Mouse (Mus musculus) kidney, embryonic 14.5 days (tissue): Measurements from ENCODE around the gene Tbata. TPM values are rescaled to one million over a fixed set of nuclear protein-coding genes. Genes with fewer than 3 reads are reported as not detected.

Experiments
- ATAC-seq: fragments of 200-750 bp; cut with Nextera tagmentation; 2 replicates; pipeline ENCODE4 v1.8.0; 2017; ENCODE audit warnings: moderate number of reproducible peaks, mild to moderate bottlenecking, moderate TSS enrichment, moderate library complexity; ENCODE audit not compliant: low FRiP score, low TSS enrichment
- H3K27ac ChIP-seq: fragments of 300-500 bp; sonication (generic); 2 replicates; pipeline ENCODE4 v1.5.1; 2014; ENCODE audit warnings: low read depth, mild to moderate bottlenecking, low read length, moderate library complexity, mixed read lengths
- H3K27me3 ChIP-seq: fragments of 300-500 bp; sonication (generic); 2 replicates; pipeline ENCODE4 v1.6.1; 2014; ENCODE audit warnings: mild to moderate bottlenecking, low read length; ENCODE audit not compliant: control insufficient read depth, insufficient read depth
- H3K36me3 ChIP-seq: fragments of 300-500 bp; sonication (generic); 2 replicates; pipeline ENCODE4 v1.6.1; 2014; ENCODE audit warnings: low read length, mixed read lengths; ENCODE audit not compliant: control insufficient read depth, insufficient read depth
- H3K4me1 ChIP-seq: fragments of 300-500 bp; sonication (generic); 2 replicates; pipeline ENCODE4 v1.6.1; 2014; ENCODE audit warnings: low read length, mixed read lengths; ENCODE audit not compliant: control insufficient read depth, insufficient read depth
- H3K4me2 ChIP-seq: fragments of 300-500 bp; sonication (generic); replicated peaks from 2 replicates; pipeline ENCODE4 v1.6.1; 2014; ENCODE audit warnings: low read depth, mild to moderate bottlenecking, low read length
- H3K4me3 ChIP-seq: fragments of 300-500 bp; sonication (generic); 2 replicates; pipeline ENCODE4 v1.5.1; 2014; ENCODE audit warnings: mild to moderate bottlenecking, low read length
- H3K9ac ChIP-seq: fragments of 300-500 bp; sonication (generic); 2 replicates; pipeline ENCODE4 v1.6.1; 2014; ENCODE audit warnings: low read depth, mild to moderate bottlenecking, low read length, moderate library complexity
- H3K9me3 ChIP-seq: fragments of 300-500 bp; sonication (generic); 2 replicates; pipeline ENCODE4 v1.6.1; 2016; ENCODE audit warnings: low read length; ENCODE audit not compliant: control insufficient read depth
- WGBS: fragments of 180-500 bp; shearing (Covaris S2); extraction: QIAGEN DNeasy Blood & Tissue Kit; methylation state at CpG from one replicate; pipeline ENCODE4 v1.1.7; 2014; 5-methylcytosine and 5-hydroxymethylcytosine counted together
- polyA plus RNA-seq: library from polyadenylated mRNA; unstranded; fragments of >200 nt; fragmentation: Nextera tagmentation; extraction: Ambion mirVana; gene quantifications from 2 replicates; pipeline ENCODE4 v1.2.1, GENCODE M21; 2014

Tbata gene
- polyA plus RNA-seq, 1 experiment from 2014 or later, result not detected

DNA sequence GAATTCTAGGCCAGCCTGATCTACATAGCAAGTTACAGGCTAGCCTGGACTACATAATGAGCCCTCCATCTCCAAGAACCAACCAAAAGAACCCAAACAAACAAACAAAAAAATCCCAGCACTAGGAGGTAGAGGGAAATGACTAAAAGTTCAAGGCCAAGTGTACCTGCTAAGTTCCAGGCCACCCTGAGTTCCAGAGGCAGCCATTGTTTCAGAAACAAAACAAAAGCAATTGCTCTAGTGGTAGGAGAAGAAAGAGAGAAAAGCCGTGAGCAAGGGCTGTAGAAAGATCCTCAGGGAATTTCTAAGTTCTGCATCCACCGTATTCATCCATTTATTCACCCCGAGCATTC is 26.0 kb upstream of the Tbata start:
- Histone ChIP-seq H3K27ac (peak overlapping the region; percentile 95), H3K27me3 (no peaks in the 10 kb centered on the region), H3K9ac (peak overlapping the region; percentile 89), H3K4me1 (peaks cover 5% of the 10 kb centered on the region; the same call in 1 of the 2 replicates), H3K4me3 (peak overlapping the region; percentile 84), H3K4me2 (peak overlapping the region; percentile 94), H3K36me3 (no peaks in the 10 kb centered on the region), H3K9me3 (no peaks in the 10 kb centered on the region)
- 1% methylated on average over 3 of the region's 3 CpGs for WGBS
- ATAC-seq, result no peak

- Histone ChIP-seq H3K4me2 (peak overlapping the region; percentile 94), H3K4me1 (peaks cover 5% of the 10 kb centered on the region; the same call in 1 of the 2 replicates), H3K36me3 (no peaks in the 10 kb centered on the region), H3K9ac (peak overlapping the region; percentile 89), H3K27ac (peak overlapping the region; percentile 95), H3K9me3 (no peaks in the 10 kb centered on the region), H3K27me3 (no peaks in the 10 kb centered on the region), H3K4me3 (peak overlapping the region; percentile 84)
- peak; percentile 71 for ATAC-seq
- under 1% methylated on average over 33 of the region's 53 CpGs for WGBS
Observed at GRCm38 (mm10) chr10:61146119-61146806, 25.5 kb upstream of the Tbata start.

DNA sequence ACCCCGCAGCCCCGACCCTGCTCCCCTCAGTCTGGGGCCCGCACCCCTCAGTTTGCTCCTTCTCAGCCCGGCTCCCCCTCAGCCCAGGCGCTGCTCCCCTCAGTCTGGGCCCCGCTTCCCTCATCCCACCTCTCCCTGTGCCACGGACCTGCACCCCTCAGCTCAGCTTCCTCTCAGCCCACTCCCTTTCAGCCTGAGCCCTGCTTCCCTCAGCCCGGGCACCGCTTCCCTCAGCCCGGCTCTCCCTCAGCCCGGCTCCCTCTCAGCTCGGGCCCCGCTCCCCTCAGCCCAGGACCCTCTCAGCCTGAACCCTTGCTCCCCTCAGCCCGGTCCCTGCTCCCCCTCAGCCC is 25.0 kb upstream of the Tbata start:
- Histone ChIP-seq H3K9me3 (no peaks in the 10 kb centered on the region), H3K27ac (peak overlapping the region; percentile 95), H3K27me3 (no peaks in the 10 kb centered on the region), H3K4me1 (peaks cover 5% of the 10 kb centered on the region; the same call in 1 of the 2 replicates), H3K36me3 (no peaks in the 10 kb centered on the region), H3K9ac (peak overlapping the region; percentile 89), H3K4me3 (peak overlapping the region; percentile 84), H3K4me2 (peak overlapping the region; percentile 94)
- peak; percentile 48 for ATAC-seq
- 1% methylated on average over 11 of the region's 14 CpGs for WGBS

- ATAC-seq, result peak; percentile 87
Observed at GRCm38 (mm10) chr10:61147157-61148040, 24.4 kb upstream of the Tbata start, which contains the start of gene Sgpl1. Gene Sgpl1 (minus strand): TSS chr10:61147703.

GRCm38 (mm10) chr10:61149476-61149875 is 22.3 kb upstream of the Tbata start:
- Histone ChIP-seq H3K27me3 (no peaks in the 10 kb centered on the region), H3K4me2 (no peak overlapping the region), H3K36me3 (no peaks in the 10 kb centered on the region), H3K4me1 (peaks cover 5% of the 10 kb centered on the region; the same call in 1 of the 2 replicates), H3K9ac (no peak overlapping the region), H3K9me3 (no peaks in the 10 kb centered on the region), H3K27ac (no peak overlapping the region), H3K4me3 (no peak overlapping the region)
- ATAC-seq, result no peak
- WGBS, result 86% methylated on average over 3 of the region's 3 CpGs

More at GRCm38 (mm10) chr10:61147157-61148040, 24.4 kb upstream of the Tbata start, which contains the start of gene Sgpl1:
- Histone ChIP-seq H3K27ac (peak within 1 kb of the TSS; percentile 95), H3K9me3 (no peaks in the 10 kb centered on the region), H3K4me2 (peak within 1 kb of the TSS; percentile 94), H3K4me3 (peak within 1 kb of the TSS; percentile 84), H3K27me3 (no peaks in the 10 kb centered on the region), H3K36me3 (no peaks in the 10 kb centered on the region), H3K9ac (peak within 1 kb of the TSS; percentile 89), H3K4me1 (peaks cover 5% of the 10 kb centered on the region; the same call in 1 of the 2 replicates)
- WGBS, result under 1% methylated on average over 76 of the region's 82 CpGs

DNA sequence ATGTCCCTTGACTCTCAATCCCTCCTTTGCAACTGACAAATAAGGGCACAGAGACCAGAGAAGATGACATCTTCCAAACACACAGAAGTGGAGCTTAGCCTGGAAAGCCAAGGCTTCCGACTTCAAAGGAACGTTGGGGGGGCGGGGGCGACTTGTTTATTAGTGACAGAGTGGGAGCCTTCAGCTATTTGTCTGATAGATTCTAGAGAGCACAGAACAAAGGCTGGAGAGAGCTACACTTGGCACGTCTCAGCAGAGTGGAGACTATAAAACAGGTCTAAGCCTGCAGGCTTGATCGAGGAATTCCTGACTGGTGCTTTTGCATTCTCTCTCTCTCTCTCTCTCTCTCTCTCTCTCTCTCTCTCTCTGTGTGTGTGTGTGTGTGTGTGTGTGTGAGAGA is 21.1 kb upstream of the Tbata start:
- Histone ChIP-seq H3K9me3 (no peaks in the 10 kb centered on the region), H3K4me2 (no peak overlapping the region), H3K4me3 (no peak overlapping the region), H3K27ac (no peak overlapping the region), H3K27me3 (no peaks in the 10 kb centered on the region), H3K9ac (no peak overlapping the region), H3K36me3 (no peaks in the 10 kb centered on the region), H3K4me1 (peaks cover 1% of the 10 kb centered on the region; the same call in 1 of the 2 replicates)
- no peak for ATAC-seq
- 9% methylated on average over 6 of the region's 6 CpGs for WGBS

DNA sequence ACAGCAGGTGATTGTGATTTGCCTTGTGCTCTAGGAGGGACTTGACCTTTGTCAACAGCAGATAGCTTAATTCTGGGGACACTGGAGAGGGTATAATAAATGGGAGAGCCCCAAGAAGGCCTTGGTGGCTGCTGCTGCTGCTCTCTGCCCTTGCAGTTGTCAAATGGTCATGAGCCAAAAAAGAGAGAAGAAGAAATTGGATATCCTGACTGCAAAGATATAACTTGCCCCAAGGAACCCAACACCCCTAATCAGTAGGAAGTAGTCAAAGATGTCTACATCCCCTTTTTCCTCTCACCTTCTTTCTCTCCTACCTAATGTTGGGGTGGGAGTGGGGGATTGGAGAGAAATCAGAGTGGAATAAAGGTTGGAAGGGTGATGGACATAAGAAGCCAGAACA is 19.6 kb upstream of the Tbata start:
- no peak for ATAC-seq
- H3K4me1 ChIP-seq, result no peaks in the 10 kb centered on the region
- H3K27me3 ChIP-seq, result no peaks in the 10 kb centered on the region
- no peaks in the 10 kb centered on the region for H3K36me3 ChIP-seq
- no peaks in the 10 kb centered on the region for H3K9me3 ChIP-seq
- no peak overlapping the region for H3K4me3 ChIP-seq
- H3K27ac ChIP-seq, result no peak overlapping the region
- H3K9ac ChIP-seq, result no peak overlapping the region
- H3K4me2 ChIP-seq, result no peak overlapping the region

GRCm38 (mm10) chr10:61155611-61156010 is 16.1 kb upstream of the Tbata start:
- H3K9ac ChIP-seq, result no peak overlapping the region
- H3K4me2 ChIP-seq, result no peak overlapping the region
- WGBS, result 81% methylated on average over 3 of the region's 3 CpGs
- no peak for ATAC-seq
- H3K4me1 ChIP-seq, result no peaks in the 10 kb centered on the region
- H3K36me3 ChIP-seq, result no peaks in the 10 kb centered on the region
- H3K27ac ChIP-seq, result no peak overlapping the region
- no peaks in the 10 kb centered on the region for H3K27me3 ChIP-seq
- no peaks in the 10 kb centered on the region for H3K9me3 ChIP-seq
- H3K4me3 ChIP-seq, result no peak overlapping the region

GRCm38 (mm10) chr10:61156453-61156852 is 15.3 kb upstream of the Tbata start:
- no peak for ATAC-seq
- Histone ChIP-seq H3K4me2 (no peak overlapping the region), H3K27ac (no peak overlapping the region), H3K9me3 (no peaks in the 10 kb centered on the region), H3K4me3 (no peak overlapping the region), H3K36me3 (no peaks in the 10 kb centered on the region), H3K4me1 (no peaks in the 10 kb centered on the region), H3K9ac (no peak overlapping the region), H3K27me3 (no peaks in the 10 kb centered on the region)
- 93% methylated on average over 2 of the region's 2 CpGs for WGBS
